Mouse (Mus musculus): Measurements from ENCODE around the gene Galnt7.

DNA sequence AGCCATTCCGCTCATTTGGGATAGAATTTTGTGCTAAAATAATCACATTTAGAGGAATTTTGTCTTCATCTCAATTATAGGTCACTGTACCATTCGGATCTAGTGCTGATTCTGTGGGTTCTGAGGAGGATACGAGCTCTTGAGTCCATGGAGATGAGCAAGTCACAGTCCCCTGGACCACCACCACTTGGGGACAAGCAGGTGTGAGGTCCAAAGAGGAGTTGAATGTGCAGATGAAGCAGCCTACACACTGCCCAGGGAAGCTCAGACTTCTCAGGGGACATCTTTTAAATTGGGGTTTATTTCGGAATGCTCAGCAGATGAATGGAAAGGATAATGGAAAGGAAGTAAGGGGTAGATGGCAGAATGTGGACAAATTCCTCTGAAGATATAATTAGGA lies 119.7 kb downstream of the Galnt7 start:
- TF ChIP-seq POLR2A (IDR thresholded peaks at IDR 0.05; ENCODE audit: insufficient read depth, low read length) (no peak), CTCF (IDR thresholded peaks at IDR 0.05; ENCODE audit: low read depth, low read length) (no peak), EP300 (IDR thresholded peaks at IDR 0.05; ENCODE audit: insufficient read depth, low read depth, low read length) (no peak)

All from ES-Bruce4 (cell line).